Mouse (Mus musculus): ENCODE data around the gene Itga3. TPM values are rescaled to one million over a fixed set of nuclear protein-coding genes. Genes with fewer than 3 reads are reported as not detected.

The Itga3 gene
- total and polyA plus RNA-seq, 3 experiments = not detected

DNA sequence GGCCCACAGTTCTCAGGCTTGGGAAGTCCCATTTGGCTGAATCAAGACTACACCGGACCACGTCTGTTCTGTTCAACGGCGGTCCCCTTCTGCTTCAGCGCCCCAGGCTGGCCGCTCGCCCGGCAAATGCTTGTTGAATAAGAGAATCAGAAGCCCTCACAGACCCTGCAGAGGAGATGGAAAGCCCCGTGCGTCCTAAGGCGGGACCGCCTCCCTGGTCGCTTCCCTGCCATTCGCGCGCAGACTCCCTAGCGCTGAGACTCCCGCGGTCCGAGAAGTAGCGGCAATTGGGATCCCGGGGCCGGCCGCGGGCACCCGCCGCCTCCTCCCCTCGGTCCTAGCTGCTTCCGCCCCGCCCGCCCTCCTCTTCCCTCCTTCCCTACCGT lies 67.0 kb downstream of the Itga3 start, which contains the start of gene Samd14:
TSS of gene Samd14 (plus strand) at position 251 of the 386 bp plus-strand sequence.
- Histone ChIP-seq H3K9ac (ENCODE audit: control insufficient read depth, low read depth, low read length, poor library complexity, severe bottlenecking) (peak within 1 kb of the TSS; percentile 91), H3K79me2 (ENCODE audit: control insufficient read depth, insufficient read depth, low read length, poor library complexity) (peaks cover 25% of the 10 kb centered on the region), H3K4me1 (ENCODE audit: control insufficient read depth in 1 of 2, insufficient read depth in 2 of 2, low read length in 2 of 2) (peaks cover 8 to 55% of the 10 kb centered on the region in 2 experiments), H3K36me3 (ENCODE audit: control insufficient read depth in 1 of 2, insufficient read depth in 2 of 2, low read length in 2 of 2) (peaks cover 0 to 39% of the 10 kb centered on the region in 2 experiments; a peak in 3 of 4 replicates), H3K27me3 (ENCODE audit: control insufficient read depth in 1 of 2, insufficient read depth in 2 of 2, low read length in 2 of 2) (no peaks in the 10 kb centered on the region), H3K4me3 (ENCODE audit: control insufficient read depth in 1 of 2, insufficient read depth in 1 of 2, low read depth in 2 of 2, low read length in 2 of 2) (peak within 1 kb of the TSS; percentile 70 to 80), H3K9me3 (replicated peaks; ENCODE audit: insufficient read depth, low read length) (no peaks in the 10 kb centered on the region), H3K27ac (ENCODE audit: control insufficient read depth, low read depth, low read length) (peak within 1 kb of the TSS; percentile 91)
- peak; percentile 85 for DNase-seq (ENCODE audit: low read depth, low spot score)
- no peak for TF ChIP-seq KAT2A (conservative IDR thresholded peaks at IDR 0.05; ENCODE audit: low read depth, low read length)
- no peak for TF ChIP-seq BHLHE40 (IDR thresholded peaks at IDR 0.05; ENCODE audit: borderline replicate concordance, low read depth, low read length)
- TF ChIP-seq USF1 (IDR thresholded peaks at IDR 0.05; ENCODE audit: low read depth, low read length) = no peak
- TF ChIP-seq CHD2 (IDR thresholded peaks at IDR 0.05; ENCODE audit: low read length) = no peak
- no peak for TF ChIP-seq MAFK (IDR thresholded peaks at IDR 0.05; ENCODE audit: borderline replicate concordance, low read depth, low read length)
- peak; percentile 73 for TF ChIP-seq NRF1 (IDR thresholded peaks at IDR 0.05; ENCODE audit: insufficient read depth, low read depth, low read length, poor library complexity, severe bottlenecking)
- no peak for TF ChIP-seq MEF2A (IDR thresholded peaks at IDR 0.05; ENCODE audit: extremely low read depth, insufficient replicate concordance, low read depth, low read length, poor library complexity, severe bottlenecking)
- no peak for TF ChIP-seq UBTF (IDR thresholded peaks at IDR 0.05; ENCODE audit: borderline replicate concordance, insufficient read depth, low read depth, low read length)
- no peak for TF ChIP-seq RAD21 (IDR thresholded peaks at IDR 0.05; ENCODE audit: low read depth, low read length)
- TF ChIP-seq ETS1 (IDR thresholded peaks at IDR 0.05; ENCODE audit: low read depth, low read length) = no peak
- no peak for TF ChIP-seq TAL1 (IDR thresholded peaks at IDR 0.05; ENCODE audit: low read length)
- no peak for TF ChIP-seq E2F4 (IDR thresholded peaks at IDR 0.05; ENCODE audit: borderline replicate concordance, low read depth, low read length)
- no peak for TF ChIP-seq USF2 (IDR thresholded peaks at IDR 0.05; ENCODE audit: borderline replicate concordance in 1 of 2, insufficient read depth in 1 of 2, low read depth in 1 of 2, low read length in 2 of 2)
- no peak for TF ChIP-seq MYC (IDR thresholded peaks at IDR 0.05; ENCODE audit: low read depth, low read length)
- peak; percentile 43; the same call in 1 of the 2 replicates for TF ChIP-seq HCFC1 (IDR thresholded peaks at IDR 0.05; ENCODE audit: low read depth, low read length)
- TF ChIP-seq ELF1 (IDR thresholded peaks at IDR 0.05; ENCODE audit: low read depth, low read length) = 0 out of 2 replicates have a peak, but pooled peaks have one; percentile 34
- peak; percentile 55; the same call in 1 of the 2 replicates for TF ChIP-seq TCF12 (IDR thresholded peaks at IDR 0.05; ENCODE audit: low read depth, low read length)
- no peak for TF ChIP-seq SMC3 (IDR thresholded peaks at IDR 0.05; ENCODE audit: low read depth, low read length)
- TF ChIP-seq TBP (IDR thresholded peaks at IDR 0.05; ENCODE audit: low read depth, low read length) = peak; percentile 2; the same call in 1 of the 2 replicates
- TF ChIP-seq POLR2AphosphoS5 (IDR thresholded peaks at IDR 0.05; ENCODE audit: borderline replicate concordance, low read depth, low read length) = no peak
- no peak for TF ChIP-seq ZNF384 (IDR thresholded peaks at IDR 0.05; ENCODE audit: low read depth, low read length)
- no peak for TF ChIP-seq MYB (IDR thresholded peaks at IDR 0.05; ENCODE audit: low read depth, low read length)
- no peak; the same call in 1 of the 2 replicates for TF ChIP-seq ZMIZ1 (IDR thresholded peaks at IDR 0.05; ENCODE audit: low read depth, low read length)
- peak; percentile 24; the same call in 1 of the 2 replicates for TF ChIP-seq MAZ (IDR thresholded peaks at IDR 0.05; ENCODE audit: low read depth, low read length)
- TF ChIP-seq JUND (IDR thresholded peaks at IDR 0.05; ENCODE audit: low read depth, low read length) = no peak
- TF ChIP-seq RCOR1 (IDR thresholded peaks at IDR 0.05; ENCODE audit: low read depth, low read length) = no peak
- no peak; the same call in 1 of the 2 replicates for TF ChIP-seq CHD1 (IDR thresholded peaks at IDR 0.05; ENCODE audit: low read depth, low read length)
- TF ChIP-seq GATA1 (IDR thresholded peaks at IDR 0.05; ENCODE audit: low read depth, low read length) = no peak
- peak; percentile 78; the same call in 1 of the 2 replicates for TF ChIP-seq SIN3A (IDR thresholded peaks at IDR 0.05; ENCODE audit: low read length)
- TF ChIP-seq MAX (IDR thresholded peaks at IDR 0.05; ENCODE audit: low read length) = no peak
- TF ChIP-seq GABPA (IDR thresholded peaks at IDR 0.05; ENCODE audit: low read depth, low read length) = no peak
- no peak for TF ChIP-seq ZKSCAN1 (IDR thresholded peaks at IDR 0.05; ENCODE audit: low read depth, low read length)
- TF ChIP-seq POLR2AphosphoS2 (IDR thresholded peaks at IDR 0.05; ENCODE audit: low read length) = no peak
- TF ChIP-seq EP300 (IDR thresholded peaks at IDR 0.05; ENCODE audit: low read depth in 1 of 2, low read length in 2 of 2) = peak in 1 of 2 experiments; percentile 3; a peak in 1 of 4 replicates
- TF ChIP-seq ZC3H11A (IDR thresholded peaks at IDR 0.05; ENCODE audit: low read depth, low read length) = no peak
- peak; percentile 19 to 47; a peak in 1 of 4 replicates for TF ChIP-seq POLR2A (IDR thresholded peaks at IDR 0.05; ENCODE audit: control insufficient read depth in 1 of 2, insufficient read depth in 1 of 2, low read depth in 1 of 2, low read length in 2 of 2, poor library complexity in 1 of 2)
- TF ChIP-seq NELFE (IDR thresholded peaks at IDR 0.05; ENCODE audit: low read depth, low read length) = peak; percentile 56

Data from MEL (cell line).